Mouse (Mus musculus) activated CD4-positive, CD25-positive, alpha-beta regulatory T cell, adult 4 months (primary cell): ENCODE results near the gene Cap2. TPM values are rescaled to one million over a fixed set of nuclear protein-coding genes. Genes with fewer than 3 reads are reported as not detected.

Experiments used
- ATAC-seq: one replicate; pipeline ENCODE4 v1.8.0; 2017
- polyA plus RNA-seq, 2 experiments: library from polyadenylated mRNA; unstranded; fragments of 100-300 nt; shearing (Covaris generic); gene quantifications; one replicate each; pipeline ENCODE4 v1.2.1; 2017

The Cap2 gene
- polyA plus RNA-seq, 2 experiments from 2014 or later: 1.1 TPM; not detected in 1

DNA sequence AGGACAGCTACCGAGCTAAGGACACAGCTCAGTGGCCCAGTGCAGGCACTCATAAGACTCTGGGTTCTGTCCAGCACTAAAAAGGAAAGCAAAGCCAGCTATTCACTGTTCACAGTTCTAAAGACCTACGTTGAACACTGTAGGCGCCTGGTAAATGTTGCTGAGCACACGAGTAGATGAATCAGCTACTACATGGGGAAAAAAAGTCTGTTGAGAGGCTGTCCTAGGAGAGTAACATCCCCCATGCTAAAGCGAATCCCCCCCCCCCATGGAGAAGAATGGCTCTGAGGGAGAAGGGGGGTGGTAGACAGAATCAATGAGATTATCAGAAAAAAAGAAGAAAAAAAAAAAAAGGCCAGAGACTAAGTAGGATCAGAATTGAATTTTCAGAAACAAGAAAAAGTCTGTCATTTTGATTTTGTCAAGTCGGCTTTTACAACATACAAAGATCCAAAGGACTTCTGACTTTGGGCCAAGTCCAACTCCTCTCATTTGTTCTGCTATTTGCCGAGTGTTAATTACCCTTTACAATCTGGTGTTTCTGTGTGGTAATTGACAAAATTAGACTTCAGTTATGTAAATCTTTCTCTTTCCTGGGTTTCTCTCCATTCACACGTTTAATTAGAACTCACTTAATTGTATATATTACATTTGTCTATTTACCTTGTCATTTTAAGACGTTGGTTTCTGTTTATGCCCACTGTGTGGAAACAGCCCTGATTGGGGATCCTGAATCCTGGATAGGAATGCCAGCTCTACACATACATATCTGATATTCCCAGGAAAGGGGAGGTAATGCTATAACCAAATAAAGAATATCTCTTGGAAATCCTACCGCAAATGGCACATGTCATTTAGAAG lies 139.2 kb downstream of the Cap2 start:
- no peak for ATAC-seq

DNA sequence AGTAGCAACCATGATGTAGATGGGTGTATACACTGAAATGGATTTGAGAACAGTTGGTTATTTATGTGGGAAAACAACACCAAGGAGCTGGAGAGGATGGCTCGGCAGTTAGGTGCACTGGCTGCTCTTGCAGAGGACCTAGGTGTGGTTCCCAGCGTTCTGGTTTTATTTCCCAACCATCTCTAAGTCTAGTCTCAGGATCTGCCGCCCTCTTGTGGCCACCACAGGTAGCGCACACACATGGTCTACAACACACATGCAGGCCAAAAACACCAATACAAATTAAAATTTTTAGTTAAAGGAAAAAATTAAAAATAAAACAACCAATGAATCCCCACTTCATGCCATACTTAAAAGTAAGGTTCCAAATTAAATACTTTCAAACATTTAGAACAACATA lies 140.7 kb downstream of the Cap2 start:
- no peak for ATAC-seq

DNA sequence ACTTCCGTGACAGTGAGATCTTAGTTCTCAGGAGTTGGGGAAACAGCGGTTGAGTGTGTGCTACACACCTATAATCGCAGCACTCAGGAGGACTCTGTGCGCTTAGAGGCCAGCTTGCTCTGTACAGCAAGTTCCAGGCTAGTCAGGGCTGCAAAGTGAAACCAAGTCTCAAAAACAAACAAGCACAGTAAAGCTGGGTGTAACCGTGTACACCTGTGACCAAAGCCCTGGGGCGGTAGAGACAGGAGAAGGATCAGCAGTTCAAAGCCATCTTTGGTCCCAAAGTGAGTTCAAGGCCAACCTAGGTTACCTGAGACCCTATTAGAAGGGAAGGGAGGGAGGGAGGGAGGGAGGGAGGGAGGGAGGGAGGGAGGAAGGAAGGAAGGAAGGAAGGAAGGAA lies 142.5 kb downstream of the Cap2 start:
- no peak for ATAC-seq

DNA sequence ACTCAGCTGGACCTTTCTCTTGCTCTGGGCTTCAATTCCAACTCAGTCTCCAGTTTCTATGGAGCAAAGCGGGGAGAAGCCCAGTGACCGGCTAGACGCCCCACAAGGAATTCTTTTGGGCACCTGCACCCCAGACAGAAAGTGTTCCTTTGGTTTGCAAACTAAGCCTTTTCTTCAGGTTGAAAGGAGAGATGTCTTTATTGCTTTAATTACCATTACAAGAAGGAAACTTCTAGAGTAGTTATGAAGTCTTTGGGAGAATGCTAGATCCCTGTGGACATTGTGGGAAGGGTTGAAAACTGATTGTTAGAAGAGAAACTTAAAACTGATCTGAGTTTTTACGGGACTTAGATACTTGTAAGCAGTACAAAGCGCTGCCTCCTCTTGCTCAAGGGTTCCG lies 143.8 kb downstream of the Cap2 start:
- no peak for ATAC-seq

DNA sequence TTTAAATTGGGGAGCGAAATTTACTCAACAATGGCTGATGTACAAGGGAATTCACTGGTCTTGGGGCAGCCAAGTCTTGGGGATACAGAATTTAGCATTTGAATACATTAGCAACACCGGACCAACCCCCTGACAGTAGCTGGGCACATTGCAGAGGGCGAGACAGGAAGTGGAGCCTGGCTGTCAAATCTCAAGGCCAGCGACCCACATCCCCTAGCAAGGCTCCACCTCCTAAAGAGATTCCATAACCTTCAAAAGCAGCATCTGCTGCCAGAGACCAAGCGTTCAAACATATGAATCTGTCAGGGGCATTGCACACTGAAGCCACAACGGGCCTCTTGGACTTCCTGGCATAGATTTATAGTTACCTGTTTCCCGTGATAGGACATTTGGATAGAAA lies 150.2 kb downstream of the Cap2 start:
- no peak for ATAC-seq

DNA sequence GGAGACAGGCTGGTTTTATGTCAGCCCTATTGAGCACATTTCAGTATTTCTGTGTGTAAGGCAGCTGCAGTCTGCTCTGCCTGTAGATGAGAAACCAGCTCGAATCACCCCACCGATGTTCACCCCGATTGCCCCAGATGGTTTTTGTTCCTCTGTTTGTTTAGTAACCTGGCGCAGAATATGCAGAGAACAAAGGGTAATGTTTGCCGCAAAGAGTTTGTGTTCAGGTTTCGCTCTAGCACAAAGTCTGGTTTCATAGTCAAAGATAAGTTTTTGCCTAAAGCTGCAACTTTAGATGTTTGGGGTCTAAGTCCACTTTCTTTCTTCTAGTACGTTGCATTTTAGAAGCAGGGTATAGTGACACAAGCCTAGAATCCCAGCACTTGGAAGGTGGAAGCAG lies 151.0 kb downstream of the Cap2 start:
- no peak for ATAC-seq

DNA sequence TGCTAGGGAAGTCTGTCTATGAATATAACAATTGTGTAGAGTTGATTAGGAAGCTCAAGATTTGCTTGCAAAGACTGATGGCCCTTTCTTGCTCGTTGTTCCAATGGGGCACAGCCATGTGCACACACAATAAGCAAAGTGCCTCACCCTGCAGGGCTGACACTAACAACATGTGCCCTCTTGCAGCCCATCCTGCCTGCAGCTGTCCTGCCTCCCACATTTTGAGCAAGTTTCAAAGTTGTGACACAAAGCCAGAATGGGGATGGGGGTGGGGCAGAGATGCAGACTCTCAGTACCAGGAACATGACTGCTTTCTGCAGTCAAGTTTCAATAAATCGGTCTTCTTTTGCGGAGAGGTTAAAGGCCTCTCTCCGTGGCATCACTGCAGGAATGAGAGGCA lies 152.0 kb downstream of the Cap2 start:
- no peak for ATAC-seq

DNA sequence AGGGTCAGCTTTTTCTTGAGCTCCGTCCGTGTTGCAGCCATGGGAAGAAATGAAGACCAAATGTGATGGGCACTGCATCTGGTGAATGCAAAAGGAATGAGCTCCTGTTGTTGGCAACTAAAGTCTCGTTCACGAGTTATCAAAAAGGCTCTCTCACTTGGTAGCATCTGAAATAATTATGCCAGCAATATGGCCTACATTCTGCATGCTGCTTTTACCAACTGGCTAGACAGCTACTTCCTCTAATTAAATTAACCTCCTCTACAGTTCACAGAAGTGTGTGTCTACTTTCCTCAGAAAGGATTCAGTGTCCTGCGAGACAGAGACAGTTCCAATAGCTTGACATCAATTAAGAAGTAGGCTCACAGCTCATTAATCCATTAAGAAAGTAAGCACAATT lies 152.9 kb downstream of the Cap2 start:
- no peak for ATAC-seq

DNA sequence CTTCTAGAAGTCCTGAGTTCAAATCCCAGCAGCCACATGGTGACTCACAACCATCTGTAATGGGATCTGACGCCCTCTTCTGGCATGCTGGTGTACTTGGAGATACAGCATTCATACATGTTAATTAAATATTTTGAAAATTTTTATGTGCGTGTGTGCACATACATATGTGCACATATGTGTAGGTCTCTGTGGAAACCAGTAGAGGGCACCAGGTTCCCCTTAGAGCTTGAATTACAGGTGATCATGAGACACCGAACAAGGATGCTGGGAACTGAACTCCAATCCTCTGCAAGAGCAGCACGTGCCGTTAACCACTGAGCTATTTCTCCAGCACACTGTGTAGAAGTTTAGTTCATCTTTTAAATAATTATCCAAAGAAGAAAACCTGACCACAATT lies 157.6 kb downstream of the Cap2 start:
- no peak for ATAC-seq

DNA sequence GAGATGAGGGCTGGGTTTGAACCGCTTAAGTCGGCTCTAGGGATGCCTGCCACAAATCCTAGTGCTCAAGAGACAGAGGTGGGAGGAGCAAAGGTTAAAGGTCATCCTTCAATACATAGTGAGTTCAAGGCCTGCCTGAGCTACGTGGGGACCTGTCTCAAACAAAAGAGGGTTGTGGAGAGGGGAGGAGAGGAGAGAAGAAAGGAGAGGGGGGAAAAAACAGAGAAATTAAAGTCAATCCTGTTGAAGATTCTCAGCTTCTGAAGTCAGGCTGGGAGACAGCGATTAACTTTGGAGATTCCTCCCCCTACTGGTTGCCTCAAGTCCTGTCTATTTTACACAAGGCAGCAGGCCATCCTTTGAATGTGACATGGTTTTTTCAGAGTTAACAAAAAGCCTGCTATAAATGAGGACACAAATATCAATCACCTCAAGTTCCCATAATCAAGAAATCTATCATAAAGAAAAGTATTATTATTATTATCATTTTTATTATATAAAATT lies 161.9 kb downstream of the Cap2 start:
- ATAC-seq: no peak

DNA sequence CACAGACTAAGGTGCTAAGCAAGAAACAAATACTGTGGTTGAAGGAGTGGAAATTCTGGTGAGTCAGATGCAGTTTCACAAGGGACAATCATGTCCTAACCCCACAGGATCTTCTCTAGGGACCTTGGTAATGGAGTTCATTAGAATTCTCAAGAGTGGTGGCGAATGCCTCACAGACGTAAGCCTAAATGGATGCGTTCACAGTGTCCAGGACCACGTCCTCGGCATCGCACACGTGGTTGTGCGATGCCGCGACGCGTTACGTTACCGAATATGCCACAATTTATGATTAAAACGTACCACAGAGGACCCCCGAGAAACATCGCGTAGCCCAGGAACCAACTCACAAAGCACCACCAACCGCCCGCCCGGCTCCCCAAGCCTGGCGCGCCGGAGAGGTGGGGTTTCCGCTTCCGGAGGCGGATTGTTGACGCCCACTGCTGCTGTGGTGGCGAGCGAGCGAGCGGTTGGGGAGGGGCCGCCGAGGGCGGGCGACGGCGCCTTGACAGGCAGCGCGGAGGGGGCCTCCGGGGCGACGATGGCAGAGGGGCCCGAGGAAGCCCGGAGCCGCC lies 167.5 kb downstream of the Cap2 start, which contains the start of gene Fam8a1:
Fam8a1 (plus strand) TSS at position 475 of the 572 bp plus-strand sequence.
- peak; percentile 94 for ATAC-seq

DNA sequence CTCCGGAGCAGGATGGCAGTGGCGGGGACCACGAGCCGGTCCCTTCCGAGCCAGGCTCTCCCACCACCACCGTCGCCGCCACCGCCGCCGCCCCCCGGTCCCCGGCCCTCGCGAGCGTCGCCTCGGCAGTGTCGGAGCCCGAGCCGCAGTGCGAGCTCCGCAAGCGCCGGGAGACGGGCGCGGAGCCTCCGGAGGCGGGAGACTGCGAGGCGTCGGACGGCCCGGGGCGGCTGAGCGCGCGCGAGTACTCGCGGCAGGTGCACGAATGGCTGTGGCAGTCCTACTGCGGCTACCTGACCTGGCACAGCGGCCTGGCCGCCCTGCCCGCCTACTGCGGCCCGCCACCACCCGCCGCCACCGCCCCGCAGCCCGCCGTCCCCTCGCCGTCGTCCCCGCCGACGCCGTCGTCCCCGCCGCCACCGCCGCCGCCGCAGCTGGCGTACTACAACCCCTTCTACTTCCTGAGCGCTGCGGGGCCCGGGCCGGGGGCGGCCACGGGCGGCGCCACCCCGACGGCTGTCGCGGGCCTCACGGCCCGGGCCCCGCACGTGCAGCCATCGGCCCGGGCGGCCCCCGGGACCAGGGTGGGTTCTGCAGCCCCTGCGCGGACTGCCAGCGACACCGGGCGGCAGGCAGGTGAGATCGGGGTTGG lies 168.1 kb downstream of the Cap2 start:
- peak; percentile 37 for ATAC-seq

DNA sequence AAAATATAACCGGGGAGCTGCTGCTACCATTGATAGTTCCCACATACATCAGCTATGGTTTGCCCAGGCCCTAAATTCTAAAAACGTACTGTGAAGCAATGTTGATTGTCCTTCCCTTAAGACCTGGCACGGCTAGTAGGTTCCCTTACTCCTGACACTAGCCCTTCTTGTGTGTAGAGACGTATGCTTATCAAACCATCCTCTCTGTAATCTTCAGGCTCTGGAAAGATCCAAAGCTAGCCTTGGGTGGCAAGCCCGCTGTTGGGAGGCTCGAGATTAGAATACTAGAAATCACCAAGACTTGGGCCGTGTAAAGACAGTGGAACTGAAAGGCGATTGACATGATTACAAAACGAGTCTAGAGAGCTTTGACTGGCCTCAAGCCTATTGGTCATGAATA lies 168.9 kb downstream of the Cap2 start:
- ATAC-seq: no peak

DNA sequence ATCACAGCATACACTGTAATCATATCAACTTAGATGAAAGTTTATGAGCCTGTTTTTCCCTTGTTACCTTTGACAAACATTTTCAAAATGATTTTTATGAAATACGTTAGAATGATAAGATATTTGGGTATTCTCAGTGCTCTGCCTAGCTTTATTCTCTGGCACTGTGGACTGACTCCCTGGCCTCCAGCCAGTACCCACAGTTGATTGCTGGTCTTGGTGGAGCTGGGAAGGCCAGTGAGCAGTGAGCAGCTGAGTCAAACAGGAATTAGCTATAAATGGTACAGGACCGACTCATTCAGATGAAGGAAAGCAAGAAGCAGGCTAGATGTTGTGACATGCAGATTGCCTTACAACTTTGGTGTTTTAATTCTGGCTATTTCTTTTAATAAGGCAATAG lies 173.0 kb downstream of the Cap2 start:
- ATAC-seq: no peak

DNA sequence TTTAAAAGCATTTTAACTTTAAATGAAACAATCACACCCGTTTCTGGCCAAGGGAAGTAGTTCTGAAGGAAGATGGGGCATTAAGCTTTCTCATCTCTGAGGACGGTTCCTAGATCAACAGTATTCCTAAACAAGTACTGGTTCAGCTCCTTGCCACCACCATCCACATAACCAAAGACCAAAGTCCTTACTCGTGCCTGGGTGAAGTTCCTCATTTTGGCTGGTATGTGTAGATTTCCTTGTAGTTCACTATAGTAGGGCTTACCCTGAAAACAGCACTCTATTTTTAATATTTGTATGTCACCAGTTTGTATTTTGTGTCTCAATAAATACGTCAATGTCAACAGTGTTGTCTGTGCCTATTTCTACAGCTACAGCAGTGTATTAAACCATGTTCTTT lies 176.1 kb downstream of the Cap2 start:
- no peak for ATAC-seq

DNA sequence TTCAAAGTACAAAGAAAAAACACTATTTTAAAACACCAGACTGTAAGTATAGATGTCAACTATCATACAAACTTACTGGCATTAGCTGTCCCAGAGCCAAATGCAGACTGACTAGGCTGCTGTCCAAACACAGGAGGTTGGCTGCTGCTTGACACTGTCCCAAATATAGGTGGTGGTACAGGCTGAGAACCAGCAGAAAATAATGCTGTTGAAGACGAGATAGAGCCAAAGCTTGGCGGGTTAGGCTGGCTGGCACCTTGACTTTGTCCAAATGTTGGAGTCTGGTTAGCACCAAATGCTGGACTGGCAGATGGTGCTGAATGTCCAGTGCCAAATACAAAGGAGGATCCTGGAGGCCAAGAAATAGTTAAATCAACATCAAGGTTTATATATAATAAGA lies 181.3 kb downstream of the Cap2 start:
- ATAC-seq: no peak

DNA sequence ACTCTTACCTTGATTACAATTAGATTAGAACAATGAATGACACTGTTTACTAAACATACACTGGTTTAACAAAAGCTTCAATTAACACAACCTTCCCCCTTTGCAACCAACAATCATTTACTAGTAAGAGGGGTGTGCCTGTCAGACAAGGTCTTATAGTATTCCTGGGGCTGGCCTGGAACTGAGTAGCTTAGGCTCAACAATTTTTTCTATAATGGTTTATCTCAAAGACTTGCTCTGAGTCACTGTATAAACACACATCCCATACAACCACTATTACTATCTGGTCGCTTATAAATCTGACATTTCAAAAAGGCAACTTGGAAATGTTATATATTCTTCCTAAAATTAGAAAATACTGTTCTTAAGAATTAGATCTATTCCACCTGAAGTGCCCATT lies 181.7 kb downstream of the Cap2 start:
- no peak for ATAC-seq

DNA sequence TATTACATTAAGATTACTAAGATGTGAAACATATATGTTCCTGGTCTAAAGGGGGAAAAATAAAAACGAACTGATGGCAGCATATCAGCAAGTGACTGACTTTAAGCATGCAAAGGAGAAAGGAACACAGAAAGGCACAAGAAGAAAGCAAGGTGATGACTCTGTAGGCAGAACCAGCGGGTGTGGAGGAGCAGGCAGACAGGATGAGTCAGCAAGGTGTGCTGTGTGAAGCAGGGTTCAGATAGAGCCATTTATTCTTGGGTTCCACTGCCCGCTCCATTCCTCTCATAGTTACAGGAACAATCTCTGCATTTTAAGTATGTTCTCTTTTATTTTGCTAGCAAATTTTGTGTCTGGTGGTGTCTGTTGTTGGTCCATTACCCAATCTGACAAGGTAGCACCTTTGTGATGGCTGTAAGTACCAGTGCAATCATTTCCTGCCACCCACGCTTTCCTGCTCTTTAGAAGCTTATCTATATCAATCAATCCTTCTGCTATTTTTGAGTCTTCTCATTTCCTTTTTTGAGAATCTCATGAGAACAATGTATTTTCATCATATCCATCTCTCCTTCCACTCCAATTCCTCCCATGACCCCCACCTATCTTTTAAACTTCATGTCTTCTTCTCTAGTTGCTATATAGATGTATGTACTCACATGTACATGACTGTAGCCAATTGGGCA lies 189.1 kb downstream of the Cap2 start:
- peak; percentile 94 for ATAC-seq

DNA sequence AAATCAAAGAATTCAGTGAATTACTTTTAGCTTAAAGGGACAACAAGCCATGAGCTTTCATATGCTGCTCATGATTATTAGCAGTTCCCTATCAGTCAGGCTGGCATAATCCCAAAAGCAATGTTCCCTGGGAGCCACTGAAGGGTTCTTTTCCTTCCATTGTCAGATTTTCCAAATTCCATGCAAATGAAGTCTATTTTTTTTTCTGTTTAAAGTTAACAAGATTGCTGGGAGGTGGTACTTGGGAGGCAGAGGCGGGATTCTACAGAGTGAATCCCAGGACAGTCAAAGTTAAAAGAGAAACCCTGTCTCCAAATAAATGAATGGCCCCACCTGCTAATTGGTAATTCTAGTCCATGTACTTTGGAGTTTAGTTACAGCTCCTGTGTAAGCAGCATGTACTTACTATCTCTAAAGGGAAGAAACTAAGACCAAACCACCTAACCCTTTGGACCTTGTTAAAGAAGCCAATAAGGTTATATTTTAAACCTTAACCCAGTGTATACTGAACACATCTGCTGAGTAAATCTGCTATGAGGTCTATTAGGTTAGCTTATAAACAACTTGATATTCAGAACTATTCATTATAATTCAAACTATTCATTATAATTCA lies 193.8 kb downstream of the Cap2 start:
- no peak for ATAC-seq

DNA sequence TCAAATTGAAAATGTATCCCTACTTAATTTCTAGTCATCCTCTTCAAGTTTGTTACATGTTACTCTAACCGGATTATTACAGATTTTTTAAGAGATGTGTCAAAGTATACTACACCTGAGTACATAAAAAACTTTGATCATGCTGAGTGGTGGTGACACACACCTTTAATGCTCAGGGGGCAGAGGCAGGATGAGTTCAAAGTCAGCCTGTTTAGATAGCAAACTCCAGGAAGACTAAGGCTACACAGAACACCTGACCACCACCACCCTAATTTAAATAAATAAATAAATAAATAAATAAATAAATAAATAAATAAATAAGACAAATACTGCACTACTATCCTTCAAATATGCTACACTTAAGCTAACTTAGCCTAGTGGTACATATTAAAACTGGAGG lies 194.3 kb downstream of the Cap2 start:
- no peak for ATAC-seq

DNA sequence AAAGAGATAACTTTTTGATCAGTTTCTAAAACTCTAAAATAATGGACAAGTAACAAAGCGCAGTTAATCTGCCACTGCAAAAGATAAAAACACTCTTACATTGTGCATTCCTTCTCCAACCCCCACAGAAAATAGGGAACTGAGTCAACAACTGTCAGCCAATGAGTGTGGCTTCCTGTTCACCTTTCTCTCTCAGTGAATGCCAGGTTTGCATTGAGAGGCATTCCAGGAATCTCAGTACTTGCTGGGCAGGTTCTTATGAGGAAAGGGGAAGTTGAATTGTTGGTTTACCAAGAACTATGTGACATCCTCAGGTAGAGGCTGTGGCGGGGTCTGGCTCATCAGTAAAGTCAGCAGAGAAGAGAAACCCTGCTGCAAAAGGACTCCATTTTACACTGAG lies 195.1 kb downstream of the Cap2 start:
- no peak for ATAC-seq

DNA sequence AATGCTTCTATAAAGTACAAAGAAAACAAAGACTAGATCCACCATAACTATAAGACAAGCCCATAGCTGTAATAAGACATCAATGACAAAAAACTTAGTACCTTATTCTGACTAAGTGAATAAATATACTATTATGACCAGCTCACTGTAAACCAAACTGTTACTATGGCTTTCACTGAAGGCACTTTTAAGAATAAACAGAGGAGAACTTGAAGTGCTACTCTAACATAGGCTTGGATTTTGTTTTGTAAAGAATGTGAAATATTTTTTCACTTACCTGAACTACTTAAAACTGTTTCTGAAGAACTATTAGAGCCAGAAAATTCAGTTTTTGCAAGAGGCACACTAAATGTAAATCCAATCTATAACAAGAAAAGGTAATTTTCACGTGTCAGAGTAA lies 197.7 kb downstream of the Cap2 start:
- no peak for ATAC-seq
